Mouse (Mus musculus): ENCODE results near the gene Ccdc47.
"Not testable (repeated sequence)": the region's sequence is repeated elsewhere in the genome, so short reads cannot be mapped to it uniquely, and the experiment has no call there.

Ccdc47 gene

DNA sequence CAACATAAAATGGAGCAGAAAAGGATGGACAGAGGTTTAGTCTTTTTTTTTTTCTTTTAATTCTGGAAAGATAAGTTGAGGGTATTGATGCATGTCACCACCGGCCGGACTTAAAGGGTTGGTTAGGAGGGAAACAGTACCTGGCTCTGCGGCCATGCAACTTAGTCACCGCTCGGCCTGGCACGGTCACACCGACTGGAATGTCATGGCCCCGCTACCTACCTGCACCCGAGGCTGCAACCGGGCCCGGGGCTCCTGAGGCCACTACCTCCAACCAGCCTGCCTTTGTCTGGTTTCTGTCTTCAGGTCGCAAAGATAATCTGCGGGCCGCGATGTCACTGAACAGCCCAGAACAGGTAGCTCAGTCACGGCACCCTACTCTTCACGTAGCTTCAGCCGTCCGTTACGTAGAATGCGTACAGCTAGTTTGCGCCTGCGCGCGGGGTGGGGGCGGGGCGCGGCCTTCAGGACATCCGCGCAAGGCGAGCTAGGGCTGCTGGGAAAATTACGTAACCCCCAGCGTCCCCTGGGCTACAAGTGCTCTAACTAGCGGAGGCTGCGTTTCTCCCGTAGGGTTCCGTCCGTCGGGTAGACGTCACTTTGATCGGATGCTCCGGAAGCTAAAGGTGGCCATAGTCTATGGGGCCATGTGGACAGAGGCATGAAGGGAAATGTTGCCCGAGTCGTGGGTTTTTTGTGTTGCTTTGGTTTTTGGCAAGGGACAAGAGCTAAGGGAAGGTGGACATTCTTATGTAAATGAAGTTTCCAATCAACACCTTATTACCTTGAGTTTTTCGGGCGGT, at the start of gene Ccdc47:
Ccdc47 (minus strand) TSS at position 418 of the 803 bp plus-strand sequence.
- DNase-seq = peak; percentile 95 to 97

GRCm38 (mm10) chr11:106265570-106265969, 49.4 kb upstream of the Ccdc47 start:
- DNase-seq = peak; percentile 41 to 48

GRCm38 (mm10) chr11:106264988-106265387, 48.8 kb upstream of the Ccdc47 start:
- DNase-seq = peak; percentile 49 to 50

DNA sequence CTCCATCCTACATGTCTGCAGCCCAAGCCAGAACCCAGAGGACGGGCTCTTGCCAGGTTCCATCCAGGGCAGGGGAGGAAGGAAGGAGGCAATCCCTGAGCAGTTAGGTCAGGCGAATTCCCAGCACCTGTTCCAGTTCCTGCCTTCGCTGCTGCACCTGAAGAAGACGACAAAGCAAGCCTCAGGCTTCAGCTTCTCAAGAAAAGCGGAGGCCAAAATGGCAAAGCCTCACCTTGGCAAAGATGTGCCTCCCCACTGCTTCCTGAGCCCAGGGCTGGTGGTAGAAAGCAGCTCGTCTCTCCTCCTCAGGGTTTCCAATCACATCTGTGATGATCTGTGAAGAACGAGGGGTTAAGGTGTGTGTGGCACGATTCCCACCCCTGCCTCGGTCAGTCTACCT, 47.8 kb upstream of the Ccdc47 start:
- peak; percentile 56 to 59 for DNase-seq

DNA sequence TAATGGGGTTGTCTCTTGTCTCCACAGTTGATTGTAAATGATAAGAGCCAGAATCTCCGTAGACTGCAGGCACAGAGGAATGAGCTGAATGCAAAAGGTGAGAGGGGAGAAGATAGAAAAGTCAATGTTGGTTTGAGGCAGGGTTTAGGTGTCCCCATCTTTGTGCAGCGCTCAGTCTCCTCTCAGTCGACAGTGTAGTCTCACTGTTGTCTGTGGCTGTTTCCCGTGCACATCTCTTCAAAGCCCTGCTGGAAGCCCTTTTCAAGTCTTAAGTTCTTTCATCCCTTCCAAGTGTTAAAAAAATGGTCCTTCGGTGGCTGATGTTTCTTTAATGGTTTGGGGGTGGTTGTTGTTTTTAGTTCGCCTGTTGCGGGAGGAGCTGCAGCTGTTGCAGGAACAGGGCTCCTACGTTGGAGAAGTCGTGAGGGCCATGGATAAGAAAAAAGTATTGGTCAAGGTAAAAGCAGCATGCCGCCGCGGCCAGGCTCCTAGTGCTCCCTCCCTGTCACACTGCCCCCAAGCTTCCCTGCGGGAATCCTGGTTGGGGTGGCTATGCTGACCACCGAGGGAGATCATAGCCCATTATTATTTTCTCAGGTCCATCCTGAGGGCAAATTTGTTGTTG, 44.8 kb upstream of the Ccdc47 start:
- peak in 1 of 2 experiments; percentile 15 for DNase-seq

DNA sequence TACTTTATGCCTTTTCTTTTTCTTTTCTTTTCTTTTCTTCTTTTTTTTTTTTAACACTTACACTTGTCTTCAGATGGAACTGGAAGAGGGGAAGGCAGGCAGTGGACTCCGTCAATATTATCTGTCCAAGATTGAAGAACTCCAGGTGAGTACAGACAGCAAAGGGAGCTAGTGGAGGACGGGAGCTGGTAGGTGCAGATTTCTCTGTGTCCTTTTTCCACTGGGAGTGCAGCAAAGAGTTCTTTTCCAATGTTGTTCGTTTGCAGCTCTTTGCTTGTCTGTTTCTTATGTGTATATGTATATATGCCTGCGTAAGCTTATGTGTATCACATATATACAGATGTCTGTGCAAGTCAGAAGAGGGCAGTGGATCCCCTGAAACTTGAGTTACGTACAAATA, 40.6 kb upstream of the Ccdc47 start:
- peak; percentile 42 to 70 for DNase-seq

- peak; percentile 98 to 99 for DNase-seq
These were observed 39.7 kb upstream of the Ccdc47 start, which contains the start of the genes Ftsj3 and Psmc5 for GRCm38 (mm10) chr11:106255685-106256451. Gene Ftsj3, minus strand, starts transcription at chr11:106256079. Gene Psmc5, plus strand, starts transcription at chr11:106256154.

DNA sequence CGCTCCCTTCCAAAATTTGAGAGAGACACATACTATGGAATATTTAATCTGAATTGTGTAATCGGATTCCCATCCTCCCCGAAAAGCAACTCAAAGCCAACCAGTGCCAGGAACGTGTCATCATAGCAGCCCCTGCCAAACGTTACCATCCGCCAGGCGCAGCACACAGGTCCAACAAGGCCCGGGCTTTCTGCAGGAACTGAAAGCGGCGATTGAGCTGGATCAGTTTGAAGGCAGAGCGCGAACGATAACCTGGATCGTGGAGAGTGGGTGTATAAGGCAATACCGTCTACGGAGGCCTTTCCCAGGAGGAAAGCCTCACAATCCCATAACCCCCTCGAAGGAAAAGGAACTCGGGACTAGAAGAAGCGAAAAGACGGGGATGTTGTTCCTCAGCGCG, 39.0 kb upstream of the Ccdc47 start:
- DNase-seq = peak in 1 of 2 experiments; percentile 33

DNA sequence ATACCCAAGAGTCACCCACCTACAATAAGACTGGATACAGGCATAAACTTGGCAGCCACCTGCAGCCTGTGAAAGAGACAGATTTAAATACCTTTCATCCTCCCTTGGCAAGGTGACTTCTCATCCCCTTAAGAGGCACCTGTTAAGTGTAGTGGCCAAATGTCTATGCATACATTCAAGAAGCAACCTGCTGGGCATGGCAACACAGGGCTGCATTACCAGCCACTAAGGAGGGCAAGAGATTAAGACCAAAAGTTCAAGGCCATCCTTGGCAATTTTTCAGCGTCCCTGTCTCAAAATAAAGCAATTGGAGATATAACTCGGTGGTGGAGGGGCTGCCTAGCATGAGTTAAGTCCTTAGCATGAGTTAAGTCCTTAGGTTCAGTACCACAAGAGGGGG, 38.6 kb upstream of the Ccdc47 start:
- DNase-seq = peak in 1 of 2 experiments; percentile 8

- DNase-seq = no peak
These were observed 33.2 kb upstream of the Ccdc47 start for GRCm38 (mm10) chr11:106249326-106249725.

GRCm38 (mm10) chr11:106246834-106247233, 30.7 kb upstream of the Ccdc47 start:
- DNase-seq = peak in 1 of 2 experiments; percentile 31

DNA sequence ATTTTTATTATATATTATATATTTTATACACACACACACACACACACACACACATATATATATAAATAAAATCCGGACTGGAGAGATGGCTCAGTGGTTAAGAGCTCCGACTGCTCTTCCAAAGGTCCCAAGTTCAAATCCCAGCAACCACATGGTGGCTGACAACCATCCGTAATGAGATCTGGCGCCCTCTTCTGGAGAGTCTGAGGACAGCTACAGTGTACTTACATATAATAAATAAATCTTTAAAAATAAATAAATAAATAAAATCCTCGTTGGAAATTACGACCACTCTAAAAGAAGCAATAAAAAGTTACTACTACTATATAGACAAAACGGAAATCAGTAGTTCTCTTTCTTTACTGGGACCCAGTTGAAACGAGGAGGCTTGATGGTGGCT, 17.8 kb upstream of the Ccdc47 start:
- not testable (repeated sequence) for DNase-seq

GRCm38 (mm10) chr11:106220603-106221002, 4.5 kb upstream of the Ccdc47 start:
- DNase-seq = no peak

DNA sequence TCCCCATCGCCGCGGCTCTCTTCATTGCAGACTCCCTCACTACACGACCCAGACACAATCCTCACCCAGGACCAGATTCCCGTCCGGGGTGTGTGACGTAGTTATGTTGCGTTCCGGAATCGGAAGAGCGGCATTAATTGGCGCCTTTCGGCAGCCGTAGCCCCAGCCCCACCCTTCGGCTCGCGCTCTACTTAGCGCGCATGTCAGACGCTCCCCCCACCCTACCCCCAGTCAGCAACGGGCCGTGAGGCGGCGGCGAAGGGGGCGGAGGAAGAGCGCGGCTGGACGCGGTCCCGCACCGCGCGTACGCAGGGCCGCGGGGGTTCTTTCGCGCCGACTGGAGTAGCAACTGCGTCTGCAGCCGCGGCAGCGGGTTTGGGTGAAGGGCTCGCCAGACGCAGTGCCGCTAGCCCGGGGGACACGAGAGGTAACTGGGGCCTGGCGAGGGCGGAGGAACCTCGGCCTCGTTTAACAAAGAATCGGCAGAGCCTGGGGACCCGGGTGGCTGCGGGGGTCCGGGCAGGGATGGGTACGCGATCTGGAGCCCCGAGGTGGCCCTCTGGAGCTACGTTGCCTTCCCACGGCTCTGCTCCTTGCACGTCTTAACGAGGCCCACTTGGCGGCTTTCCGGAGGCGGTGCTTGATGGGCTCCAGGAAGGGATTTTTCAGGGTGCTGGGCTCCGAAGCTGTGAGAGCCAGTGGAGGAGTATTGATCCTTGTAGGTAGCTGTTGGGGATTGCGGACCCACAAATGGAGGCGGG, 766 bp upstream of the Ccdc47 start, which contains the start of gene Ddx42:
Ddx42 (plus strand) TSS at position 197 of the 761 bp plus-strand sequence.
- DNase-seq = peak; percentile 95 to 97

GRCm38 (mm10) chr11:106215450-106215859, 689 bp downstream of the Ccdc47 start:
- no peak for DNase-seq

DNA sequence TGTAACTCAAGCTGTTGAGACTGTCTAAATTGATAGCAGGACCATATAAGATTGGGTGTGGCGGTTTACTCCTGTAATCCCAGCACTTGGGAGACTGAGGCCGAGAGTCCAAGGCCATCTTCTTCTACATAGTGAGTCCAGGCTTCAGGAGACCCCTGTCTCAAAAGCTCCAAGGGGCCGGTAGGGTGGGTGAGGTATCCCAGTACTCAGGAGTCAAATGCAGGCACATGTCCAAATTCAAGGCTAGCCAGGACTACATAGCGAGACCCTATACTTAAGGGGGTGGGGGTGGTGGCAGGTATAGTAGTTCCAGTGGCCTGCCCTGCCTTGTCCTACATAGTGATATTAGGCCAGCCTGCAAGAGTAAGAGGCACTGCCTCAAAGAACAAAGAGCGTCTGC, 1.3 kb downstream of the Ccdc47 start:
- no peak for DNase-seq

- DNase-seq = no peak
These were observed 3.4 kb downstream of the Ccdc47 start for GRCm38 (mm10) chr11:106212771-106213170.

DNA sequence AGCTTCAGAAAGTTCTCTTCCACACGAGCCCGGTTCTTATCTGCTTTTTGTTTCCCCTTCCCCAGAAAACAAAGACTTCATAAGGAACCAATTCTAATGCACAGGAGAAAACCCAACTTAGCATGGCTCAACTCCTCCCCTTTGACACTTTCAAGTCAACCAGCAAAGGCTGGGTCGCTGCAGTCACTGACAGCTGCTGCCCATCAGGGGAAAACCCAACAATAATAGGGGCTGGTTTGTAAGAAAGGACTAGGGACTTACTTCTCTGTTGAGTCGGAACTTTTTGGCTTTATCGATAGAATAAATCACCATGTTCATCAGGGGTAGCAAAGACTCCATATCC, 14.1 kb downstream of the Ccdc47 start, which contains the start of gene Strada:
Strada (minus strand) TSS at position 46 of the 343 bp plus-strand sequence.
- no peak for DNase-seq

GRCm38 (mm10) chr11:106201337-106202122, 14.6 kb downstream of the Ccdc47 start:
- DNase-seq = no peak

- DNase-seq = no peak
These were observed 15.4 kb downstream of the Ccdc47 start for GRCm38 (mm10) chr11:106200756-106201155.

- DNase-seq = not testable (repeated sequence)
These were observed 16.1 kb downstream of the Ccdc47 start for GRCm38 (mm10) chr11:106199997-106200396.
